Mouse (Mus musculus) heart, embryonic 11.5 days (tissue): ENCODE results near the gene Trim29. TPM values are rescaled to one million over a fixed set of nuclear protein-coding genes. Genes with fewer than 3 reads are reported as not detected.

Experiments
- ATAC-seq: fragments of 200-750 bp; cut with Nextera tagmentation; replicated peaks from 2 replicates; pipeline ENCODE4 v1.8.0; 2017; ENCODE audit warnings: moderate library complexity; ENCODE audit not compliant: insufficient number of reproducible peaks, low FRiP score, low TSS enrichment
- H3K27ac ChIP-seq: fragments of 300-500 bp; sonication (generic); 2 replicates; pipeline ENCODE4 v1.5.1; 2014; ENCODE audit warnings: mild to moderate bottlenecking, low read depth, low read length
- H3K27me3 ChIP-seq: fragments of 300-500 bp; sonication (generic); 2 replicates; pipeline ENCODE4 v1.6.1; 2014; ENCODE audit warnings: mild to moderate bottlenecking, low read length, mixed read lengths; ENCODE audit not compliant: control insufficient read depth, insufficient read depth
- H3K36me3 ChIP-seq: fragments of 300-500 bp; sonication (generic); 2 replicates; pipeline ENCODE4 v1.6.1; 2014; ENCODE audit warnings: mild to moderate bottlenecking, low read length, moderate library complexity, mixed read lengths; ENCODE audit not compliant: control insufficient read depth, insufficient read depth
- H3K4me1 ChIP-seq: fragments of 300-500 bp; sonication (generic); 2 replicates; pipeline ENCODE4 v1.6.1; 2014; ENCODE audit warnings: low read length; ENCODE audit not compliant: control insufficient read depth, insufficient read depth
- H3K4me2 ChIP-seq: fragments of 300-500 bp; sonication (generic); 2 replicates; pipeline ENCODE4 v1.6.1; 2014; ENCODE audit warnings: mild to moderate bottlenecking, moderate library complexity
- H3K4me3 ChIP-seq: fragments of 300-500 bp; sonication (generic); 2 replicates; pipeline ENCODE4 v1.5.1; 2014; ENCODE audit warnings: low read depth, low read length
- H3K9ac ChIP-seq: fragments of 300-500 bp; sonication (generic); 2 replicates; pipeline ENCODE4 v1.6.1; 2014; ENCODE audit warnings: mild to moderate bottlenecking, low read depth, low read length, moderate library complexity
- H3K9me3 ChIP-seq: fragments of 300-500 bp; sonication (generic); replicated peaks from 2 replicates; pipeline ENCODE4 v1.6.1; 2016; ENCODE audit warnings: low read length; ENCODE audit not compliant: control insufficient read depth
- WGBS: fragments of 180-500 bp; shearing (Covaris S2); extraction: QIAGEN DNeasy Blood & Tissue Kit; methylation state at CpG from one replicate; pipeline ENCODE4 v1.1.7; 2014; ENCODE audit not compliant: insufficient replicate concordance; 5-methylcytosine and 5-hydroxymethylcytosine counted together
- polyA plus RNA-seq: library from polyadenylated mRNA; unstranded; fragments of >200 nt; fragmentation: Nextera tagmentation; extraction: Ambion mirVana; gene quantifications from 2 replicates; pipeline ENCODE4 v1.2.1, GENCODE M21; 2014

The Trim29 gene
- polyA plus RNA-seq, 1 experiment from 2014 or later, result 0.13 TPM

GRCm38 (mm10) chr9:43384400-43384799, 73.8 kb downstream of the Trim29 start:
- no peak overlapping the region for H3K9ac ChIP-seq
- no peaks in the 10 kb centered on the region for H3K36me3 ChIP-seq
- H3K27ac ChIP-seq, result no peak overlapping the region
- no peak overlapping the region for H3K4me3 ChIP-seq
- no peaks in the 10 kb centered on the region for H3K9me3 ChIP-seq
- ATAC-seq, result no peak
- WGBS, result 68% methylated on average over 3 of the region's 3 CpGs
- H3K4me1 ChIP-seq, result no peaks in the 10 kb centered on the region
- 0 out of 2 replicates have a peak, but pooled peaks cover 5% of the 10 kb centered on the region for H3K27me3 ChIP-seq
- H3K4me2 ChIP-seq, result no peak overlapping the region

Other genes starting within 250 kb of the Trim29 start
- 9.6 and 16.8 TPM in 2 replicates for gene Arhgef12, start 203.6 kb upstream of the Trim29 start, polyA plus RNA-seq
- gene Tmem136, start 194.3 kb upstream of the Trim29 start, polyA plus RNA-seq, result 14.1 and 20.0 TPM in 2 replicates
- not detected in 2 replicates for gene Pou2f3, start 100.5 kb upstream of the Trim29 start, polyA plus RNA-seq
- 37.8 and 41.1 TPM in 2 replicates for gene Oaf, start 70.9 kb upstream of the Trim29 start, polyA plus RNA-seq